Mouse (Mus musculus) liver, embryonic 18 days (tissue): ENCODE data around the gene Igfbp2. TPM values are rescaled to one million over a fixed set of nuclear protein-coding genes. Genes with fewer than 3 reads are reported as not detected.

Experiments
- polyA plus RNA-seq: library from polyadenylated mRNA; depleted of rRNA; stranded (reverse); fragments of >200 nt; gene quantifications from 2 replicates; pipeline ENCODE4 v1.2.3, GENCODE M21; 2012; rRNA removed

Gene Igfbp2
- polyA plus RNA-seq, result 562 and 624 TPM in 2 replicates

GRCm38 (mm10) chr1:72823751-72824706, at the start of gene Igfbp2:
TSS of gene Igfbp2 (plus strand) at chr1:72824503.

GRCm38 (mm10) chr1:72874287-72875211, 50.2 kb downstream of the Igfbp2 start, which contains the start of gene Igfbp5:
TSS of gene Igfbp5 (minus strand) at chr1:72874884.

Other genes starting within 250 kb of the Igfbp2 start
- gene Smarcal1, start 241.3 kb upstream of the Igfbp2 start, polyA plus RNA-seq, result 9.9 and 10.6 TPM in 2 replicates
- gene Ankar, start 123.9 kb upstream of the Igfbp2 start, polyA plus RNA-seq, result 0.01 TPM in 1 of 2 replicates, not detected in the other
- 889 and 930 TPM in 2 replicates for gene Rpl37a, start 113.2 kb upstream of the Igfbp2 start, polyA plus RNA-seq
- 2.9 and 3.0 TPM in 2 replicates for gene Igfbp5, start 50.4 kb downstream of the Igfbp2 start, polyA plus RNA-seq
- not detected in 2 replicates for gene Tnp1, start 191.4 kb downstream of the Igfbp2 start, polyA plus RNA-seq